Mouse (Mus musculus): ENCODE data around the gene Pctp. TPM values are rescaled to one million over a fixed set of nuclear protein-coding genes. Genes with fewer than 3 reads are reported as not detected.
A peak's percentile ranks its signal among the peaks of the same experiment; 100 is the strongest.

The Pctp gene
- polyA plus RNA-seq, 1 experiment from 2014 or later = 1.9 TPM

DNA sequence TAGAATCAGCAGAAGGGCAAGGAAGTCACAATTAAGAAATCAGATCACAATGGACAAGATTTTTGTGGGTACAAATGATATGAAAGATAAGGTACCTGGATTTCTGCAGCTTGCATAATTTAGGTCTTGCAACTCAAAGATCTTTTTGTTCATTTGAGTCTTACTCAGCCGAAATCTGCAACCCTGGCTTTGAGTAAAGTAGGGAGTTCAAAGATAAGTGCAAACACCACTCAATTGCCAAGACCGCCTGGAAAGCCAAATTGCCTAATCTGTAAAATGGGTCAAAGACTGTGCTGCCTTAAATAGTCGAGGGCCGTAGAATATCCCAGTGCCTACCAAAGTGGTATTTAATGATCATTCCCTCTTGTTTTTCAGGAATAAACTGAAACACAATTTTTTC, 692 bp upstream of the Pctp start:
- H3K4me1 ChIP-seq (replicated peaks) = peaks cover 11% of the 10 kb centered on the region
- H3K36me3 ChIP-seq = no peaks in the 10 kb centered on the region
- no peak for ATAC-seq (ENCODE audit: low FRiP score)
- H3K27ac ChIP-seq = no peak overlapping the region
- WGBS = 94% methylated on average over 4 of the region's 4 CpGs
- H3K27me3 ChIP-seq = peaks cover 13% of the 10 kb centered on the region; the same call in 1 of the 2 replicates
- no peaks in the 10 kb centered on the region for H3K9me3 ChIP-seq
- H3K4me3 ChIP-seq = no peak overlapping the region
- H3K9ac ChIP-seq = no peak overlapping the region
- H3K4me2 ChIP-seq = no peak overlapping the region

DNA sequence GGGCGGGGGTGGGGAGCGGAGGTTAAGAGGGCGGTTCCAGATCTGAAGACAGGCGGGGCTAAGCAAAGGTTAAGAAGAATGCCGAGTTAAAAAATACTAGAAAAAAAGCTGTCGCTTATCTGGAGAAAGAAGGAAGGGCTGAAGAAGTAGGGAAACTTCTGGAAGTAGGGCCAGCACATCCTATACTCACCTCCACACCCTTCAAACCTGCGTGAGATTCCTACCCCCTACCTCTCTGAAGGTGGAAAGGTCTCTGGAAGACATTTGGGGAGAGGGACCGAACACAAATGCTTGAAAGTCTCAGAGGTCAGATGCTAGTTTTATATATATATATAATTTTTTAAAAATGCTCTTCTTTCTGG, 274 bp upstream of the Pctp start:
- H3K36me3 ChIP-seq = no peaks in the 10 kb centered on the region
- H3K27me3 ChIP-seq = peaks cover 13% of the 10 kb centered on the region; the same call in 1 of the 2 replicates
- no peak overlapping the region for H3K27ac ChIP-seq
- peak overlapping the region; percentile 68 for H3K9ac ChIP-seq
- peaks cover 11% of the 10 kb centered on the region for H3K4me1 ChIP-seq (replicated peaks)
- 13% methylated on average over 8 of the region's 8 CpGs for WGBS
- no peaks in the 10 kb centered on the region for H3K9me3 ChIP-seq
- H3K4me3 ChIP-seq = peak overlapping the region; percentile 48
- 0 out of 2 replicates have a peak, but pooled peaks have one; percentile 17 for ATAC-seq (ENCODE audit: low FRiP score)
- peak overlapping the region; percentile 73 for H3K4me2 ChIP-seq

DNA sequence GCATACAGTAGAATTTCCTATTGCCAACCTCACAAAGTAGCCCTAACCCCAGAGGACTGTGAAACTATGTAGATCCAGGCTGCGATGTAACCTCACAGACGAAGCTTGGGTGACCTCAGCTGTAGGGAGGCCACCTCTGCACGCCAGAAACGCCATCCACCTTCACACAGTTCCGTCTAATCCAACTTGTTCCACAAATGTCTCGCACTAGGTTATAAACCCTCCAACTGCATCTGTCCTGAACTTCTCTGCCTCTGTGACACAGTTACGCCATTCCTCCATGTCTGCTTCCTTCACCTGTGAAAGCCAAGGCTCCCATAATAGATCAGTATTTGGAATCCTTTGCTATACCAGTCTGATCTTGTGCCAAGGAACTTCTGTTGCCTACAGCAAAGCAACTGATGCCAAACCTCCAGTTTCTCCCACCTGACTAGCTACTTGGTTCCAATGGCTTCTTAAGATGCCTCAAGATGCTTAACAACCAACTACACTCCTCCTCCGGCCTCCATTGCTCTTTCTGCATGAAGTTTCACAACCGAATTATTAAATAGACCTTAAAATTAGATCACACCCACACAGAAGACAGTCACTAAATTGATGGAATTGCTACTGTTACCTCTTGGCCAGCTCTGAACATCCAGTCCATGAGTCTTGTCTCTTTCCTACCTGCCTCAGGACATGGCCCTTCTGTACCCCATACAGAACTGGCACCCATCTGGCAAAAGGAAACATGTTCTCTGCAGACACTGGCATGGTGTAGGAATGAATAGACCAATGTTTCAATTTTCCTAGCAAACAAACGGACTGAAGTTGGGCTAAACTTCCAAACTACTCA, 1.1 kb downstream of the Pctp start:
- peaks cover 13% of the 10 kb centered on the region; the same call in 1 of the 2 replicates for H3K27me3 ChIP-seq
- H3K9ac ChIP-seq = no peak overlapping the region
- peak overlapping the region; percentile 73; the same call in 1 of the 2 replicates for H3K4me2 ChIP-seq
- no peak for ATAC-seq (ENCODE audit: low FRiP score)
- no peaks in the 10 kb centered on the region for H3K9me3 ChIP-seq
- no peak overlapping the region for H3K4me3 ChIP-seq
- 90% methylated on average over 10 of the region's 10 CpGs for WGBS
- no peak overlapping the region for H3K27ac ChIP-seq
- H3K4me1 ChIP-seq (replicated peaks) = peaks cover 11% of the 10 kb centered on the region
- no peaks in the 10 kb centered on the region for H3K36me3 ChIP-seq

DNA sequence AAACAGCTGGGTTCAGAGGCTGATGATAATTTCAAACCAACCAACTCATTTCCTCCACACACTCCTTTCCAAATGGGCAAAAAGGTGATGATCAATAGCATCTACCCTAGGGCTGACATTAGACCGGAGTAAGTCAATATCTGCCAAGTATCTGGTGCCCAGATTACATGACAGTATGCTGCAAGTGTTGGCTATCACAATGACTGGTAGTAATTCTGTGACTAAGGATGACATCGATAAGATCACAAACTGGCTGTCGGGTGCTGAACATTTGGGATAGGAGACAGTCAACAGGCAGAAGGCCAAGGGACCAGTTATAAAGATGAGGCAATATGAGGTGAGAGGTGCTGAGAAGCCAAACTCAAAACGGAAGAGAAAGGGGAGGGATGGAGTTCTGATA, 2.0 kb downstream of the Pctp start:
- 91% methylated on average over 4 of the region's 4 CpGs for WGBS
- ATAC-seq (ENCODE audit: low FRiP score) = no peak
- H3K9ac ChIP-seq = no peak overlapping the region

DNA sequence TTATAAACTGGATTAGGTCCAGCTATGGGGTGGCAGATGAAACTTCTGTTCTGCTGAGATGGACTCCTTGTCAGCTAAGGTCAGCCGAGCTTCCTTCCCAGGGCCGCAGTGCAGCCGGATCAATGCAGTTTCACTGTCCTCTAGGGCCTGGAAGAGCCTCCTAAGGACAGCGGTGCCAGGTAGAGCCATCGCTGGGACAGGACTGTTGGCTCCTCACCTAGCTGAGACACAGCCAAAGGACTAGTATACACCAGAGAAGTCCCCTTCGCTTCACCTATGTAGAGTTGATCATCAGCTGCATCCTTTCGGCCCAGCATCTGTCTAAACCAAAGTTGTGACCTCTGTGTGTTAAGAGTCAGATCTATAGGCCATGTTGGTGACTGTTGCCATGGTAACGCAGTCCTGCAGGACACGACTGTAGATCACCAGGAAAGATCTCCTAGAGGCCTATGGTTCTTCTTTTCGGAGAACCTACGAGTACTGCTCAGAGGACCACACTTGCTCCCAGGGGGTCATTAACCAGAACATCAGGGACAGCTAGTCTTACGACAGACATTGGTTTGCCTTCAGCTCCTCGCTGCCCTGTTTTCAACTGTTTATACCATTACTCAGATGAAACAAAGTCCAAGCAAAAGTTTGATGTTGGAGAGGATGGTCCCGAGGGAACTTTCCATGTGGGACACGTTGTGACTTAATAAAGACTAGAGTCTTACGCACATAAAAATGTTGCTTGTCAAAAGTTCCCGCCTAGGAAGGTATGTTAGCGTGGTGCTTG, 3.5 kb downstream of the Pctp start:
- Histone ChIP-seq H3K36me3 (no peaks in the 10 kb centered on the region), H3K4me1 (replicated peaks) (peaks cover 16% of the 10 kb centered on the region), H3K27me3 (peaks cover 13% of the 10 kb centered on the region; the same call in 1 of the 2 replicates), H3K4me2 (no peak overlapping the region), H3K9ac (no peak overlapping the region), H3K27ac (no peak overlapping the region), H3K4me3 (no peak overlapping the region), H3K9me3 (no peaks in the 10 kb centered on the region)
- WGBS = 91% methylated on average over 18 of the region's 18 CpGs
- no peak for ATAC-seq (ENCODE audit: low FRiP score)

More for the DNA sequence above, 2.0 kb downstream of the Pctp start:
- Histone ChIP-seq H3K27ac (no peak overlapping the region), H3K9me3 (no peaks in the 10 kb centered on the region), H3K27me3 (peaks cover 13% of the 10 kb centered on the region; the same call in 1 of the 2 replicates), H3K4me1 (replicated peaks) (peaks cover 11% of the 10 kb centered on the region), H3K36me3 (no peaks in the 10 kb centered on the region), H3K4me2 (no peak overlapping the region), H3K4me3 (no peak overlapping the region)

DNA sequence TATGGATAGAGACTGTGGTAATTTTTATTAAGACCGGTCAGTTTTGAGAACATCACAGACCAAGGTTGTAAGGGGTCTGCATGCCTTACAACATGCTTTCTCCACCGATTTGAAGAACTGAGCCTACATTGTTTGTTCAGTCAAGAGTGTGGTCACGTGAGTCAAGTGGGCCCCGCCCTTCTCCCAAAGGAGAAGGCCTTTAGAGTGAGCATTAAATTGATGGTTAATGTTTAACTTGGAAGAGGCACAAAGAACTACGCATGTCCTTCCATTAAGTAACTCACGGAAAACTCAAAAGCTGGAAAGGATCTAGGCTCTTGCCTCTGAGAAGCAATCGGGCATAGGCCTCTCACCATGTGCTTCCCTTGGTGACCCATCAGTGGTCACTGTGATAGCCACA, 5.8 kb downstream of the Pctp start:
- Histone ChIP-seq H3K9ac (no peak overlapping the region), H3K4me1 (replicated peaks) (peaks cover 5% of the 10 kb centered on the region; the same call in 1 of the 2 replicates), H3K27ac (no peak overlapping the region), H3K27me3 (peaks cover 10% of the 10 kb centered on the region; the same call in 1 of the 2 replicates), H3K4me3 (no peak overlapping the region), H3K36me3 (no peaks in the 10 kb centered on the region), H3K9me3 (no peaks in the 10 kb centered on the region), H3K4me2 (no peak overlapping the region)
- 77% methylated on average over 7 of the region's 7 CpGs for WGBS
- ATAC-seq (ENCODE audit: low FRiP score) = no peak

DNA sequence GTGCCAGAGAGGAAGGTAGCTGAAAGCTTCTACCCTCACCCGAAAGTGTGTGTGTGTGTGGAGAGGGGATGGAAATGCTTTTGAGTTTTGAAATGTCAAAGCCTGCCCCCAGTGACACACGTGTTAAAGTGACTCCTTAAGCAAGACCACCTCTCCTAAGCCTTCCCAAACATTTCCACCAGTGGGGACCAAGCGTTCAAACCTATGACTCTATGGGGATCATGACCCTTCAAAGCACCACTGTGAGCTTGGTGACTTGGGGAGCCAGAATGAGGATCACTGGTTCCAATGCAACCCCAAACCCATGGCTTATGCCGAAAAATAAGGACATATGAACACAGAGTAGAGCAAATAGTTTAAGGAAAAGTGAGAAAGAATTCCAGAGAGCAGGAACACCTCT, 6.3 kb downstream of the Pctp start:
- Histone ChIP-seq H3K4me1 (replicated peaks) (peaks cover 5% of the 10 kb centered on the region; the same call in 1 of the 2 replicates), H3K4me2 (no peak overlapping the region), H3K36me3 (no peaks in the 10 kb centered on the region), H3K9me3 (no peaks in the 10 kb centered on the region), H3K27me3 (peaks cover 7% of the 10 kb centered on the region; the same call in 1 of the 2 replicates), H3K4me3 (no peak overlapping the region), H3K27ac (no peak overlapping the region), H3K9ac (no peak overlapping the region)
- no peak for ATAC-seq (ENCODE audit: low FRiP score)
- WGBS = 86% methylated on average over 4 of the region's 4 CpGs

DNA sequence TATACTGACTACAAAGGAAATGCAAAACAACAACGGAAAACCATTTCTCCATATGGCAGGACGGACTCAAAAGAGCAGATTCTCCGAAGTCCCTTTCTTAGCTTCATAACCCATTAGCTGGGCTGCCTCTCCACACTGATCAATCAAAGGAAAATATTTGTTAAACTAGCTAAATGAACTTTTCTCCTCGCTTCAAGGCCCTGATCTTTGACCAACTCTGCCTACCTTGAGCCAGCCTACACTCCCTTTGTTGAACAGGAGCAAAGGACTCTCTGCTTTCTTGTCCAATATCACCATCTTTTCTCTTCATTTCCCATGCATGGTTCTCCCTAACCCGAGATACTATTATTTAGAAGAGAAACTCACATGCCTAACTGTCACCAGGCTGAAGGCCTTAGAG, 7.1 kb downstream of the Pctp start:
- Histone ChIP-seq H3K9me3 (no peaks in the 10 kb centered on the region), H3K4me3 (no peak overlapping the region), H3K27me3 (no peaks in the 10 kb centered on the region), H3K9ac (no peak overlapping the region), H3K27ac (no peak overlapping the region), H3K4me2 (no peak overlapping the region), H3K36me3 (no peaks in the 10 kb centered on the region), H3K4me1 (replicated peaks) (peaks cover 5% of the 10 kb centered on the region; the same call in 1 of the 2 replicates)
- WGBS = 93% methylated on average over 5 of the region's 5 CpGs
- ATAC-seq (ENCODE audit: low FRiP score) = no peak

DNA sequence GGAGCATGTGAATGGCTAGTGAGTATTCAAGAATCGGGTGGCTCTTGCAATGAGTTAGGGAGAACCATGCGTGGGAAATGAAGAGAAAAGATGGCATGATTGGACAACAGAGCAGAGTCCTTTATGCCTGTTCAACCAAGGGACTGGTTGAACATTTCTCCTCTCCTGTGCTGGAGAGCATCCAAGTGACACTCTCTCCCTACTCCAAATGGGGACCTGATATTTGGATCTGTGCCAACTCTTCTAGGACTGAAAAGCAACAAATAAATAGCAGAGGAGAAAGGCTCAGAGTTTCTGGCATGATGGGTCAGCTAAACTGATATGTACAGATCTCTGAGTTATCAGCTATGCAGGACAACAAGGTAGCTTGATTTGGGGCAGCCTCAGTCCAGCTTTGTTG, 8.0 kb downstream of the Pctp start:
- Histone ChIP-seq H3K4me3 (no peak overlapping the region), H3K4me2 (no peak overlapping the region), H3K27me3 (no peaks in the 10 kb centered on the region), H3K27ac (no peak overlapping the region), H3K4me1 (replicated peaks) (peaks cover 5% of the 10 kb centered on the region; the same call in 1 of the 2 replicates), H3K9ac (no peak overlapping the region), H3K36me3 (no peaks in the 10 kb centered on the region), H3K9me3 (no peaks in the 10 kb centered on the region)
- 87% methylated on average over 2 of the region's 2 CpGs for WGBS
- ATAC-seq (ENCODE audit: low FRiP score) = no peak

DNA sequence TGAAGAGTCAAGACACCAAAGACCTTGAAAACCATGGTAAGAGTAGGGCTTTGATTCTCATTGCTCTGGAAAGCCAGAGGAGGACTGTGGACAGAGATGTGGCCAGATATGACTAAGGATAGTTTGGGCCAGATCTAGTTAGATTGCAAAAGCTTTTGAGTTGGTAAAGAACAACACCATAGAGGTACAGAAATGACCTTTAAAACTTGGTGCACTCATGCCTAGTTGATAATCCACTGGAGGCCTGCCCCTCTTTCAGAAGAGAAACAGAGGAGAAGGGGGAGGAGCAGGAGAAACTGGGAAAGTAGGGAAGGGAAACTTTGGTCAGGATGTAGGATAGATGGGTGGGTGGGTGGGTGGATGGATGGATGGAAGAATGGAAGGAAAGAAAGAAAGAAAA, 11.0 kb downstream of the Pctp start:
- Histone ChIP-seq H3K27me3 (0 out of 2 replicates have a peak, but pooled peaks cover 2% of the 10 kb centered on the region), H3K9ac (no peak overlapping the region), H3K27ac (no peak overlapping the region), H3K9me3 (no peaks in the 10 kb centered on the region), H3K4me2 (no peak overlapping the region), H3K4me3 (no peak overlapping the region), H3K4me1 (replicated peaks) (peaks cover 5% of the 10 kb centered on the region; the same call in 1 of the 2 replicates), H3K36me3 (no peaks in the 10 kb centered on the region)
- ATAC-seq (ENCODE audit: low FRiP score) = no peak

DNA sequence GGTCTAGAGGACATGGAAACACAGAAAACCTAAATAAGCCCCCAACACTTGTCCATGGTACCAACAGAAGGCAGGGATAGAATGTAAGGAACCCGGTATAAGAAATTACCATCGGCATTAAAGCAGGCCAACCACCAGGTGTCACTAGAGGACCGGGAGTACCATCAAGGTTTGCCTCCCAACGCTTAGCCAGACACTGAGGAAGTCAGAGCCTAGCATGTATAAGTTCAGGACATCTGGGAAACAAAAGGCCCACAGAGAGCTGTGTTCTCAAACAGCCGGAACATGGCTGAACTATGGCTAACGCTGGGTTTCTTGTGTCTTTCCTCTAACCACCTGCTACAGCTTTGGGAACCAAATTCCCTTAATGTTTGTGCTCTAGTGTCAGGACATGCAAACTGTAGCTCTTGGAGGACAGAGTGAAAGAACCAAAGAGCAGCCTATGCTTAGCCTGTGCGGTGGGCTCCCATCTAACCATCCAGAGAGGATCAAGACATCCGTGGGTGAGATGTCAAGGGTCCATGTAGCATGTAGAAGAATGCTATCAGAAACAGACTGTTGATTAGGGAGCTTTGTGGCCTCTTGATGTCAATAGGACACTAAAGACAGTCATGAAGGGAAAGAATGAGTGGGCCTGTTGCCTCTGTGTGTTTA, 13.6 kb downstream of the Pctp start:
- ATAC-seq (ENCODE audit: low FRiP score) = peak; percentile 69; the same call in 1 of the 2 replicates
- Histone ChIP-seq H3K4me1 (replicated peaks) (peaks cover 5% of the 10 kb centered on the region; the same call in 1 of the 2 replicates), H3K9me3 (no peaks in the 10 kb centered on the region), H3K4me2 (no peak overlapping the region), H3K9ac (no peak overlapping the region), H3K27ac (no peak overlapping the region), H3K36me3 (no peaks in the 10 kb centered on the region), H3K27me3 (0 out of 2 replicates have a peak, but pooled peaks cover 2% of the 10 kb centered on the region), H3K4me3 (no peak overlapping the region)
- WGBS = 24% methylated on average over 8 of the region's 8 CpGs

DNA sequence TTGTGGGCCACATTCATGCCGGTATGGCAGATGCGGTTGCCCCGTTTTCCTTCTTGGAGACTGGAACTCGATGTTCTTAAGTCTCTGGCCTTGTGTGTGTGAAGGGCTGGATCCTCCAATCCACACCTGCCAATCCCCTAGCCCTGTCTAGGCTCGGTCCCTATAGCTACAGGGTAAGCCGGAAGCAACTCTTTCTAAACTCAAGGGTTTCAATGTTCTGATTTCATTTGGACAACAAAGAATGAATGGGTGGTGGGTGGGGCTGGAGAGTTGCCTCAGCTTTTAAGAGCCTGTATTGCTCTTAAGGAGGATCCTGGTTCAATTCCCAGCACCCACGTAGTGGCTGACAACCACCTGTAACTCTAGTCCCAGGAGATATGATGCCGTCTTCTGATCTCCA, 16.2 kb downstream of the Pctp start:
- Histone ChIP-seq H3K4me3 (no peak overlapping the region), H3K27me3 (0 out of 2 replicates have a peak, but pooled peaks cover 2% of the 10 kb centered on the region), H3K9me3 (no peaks in the 10 kb centered on the region), H3K4me2 (no peak overlapping the region), H3K9ac (no peak overlapping the region), H3K36me3 (no peaks in the 10 kb centered on the region), H3K27ac (no peak overlapping the region), H3K4me1 (replicated peaks) (peaks cover 5% of the 10 kb centered on the region; the same call in 1 of the 2 replicates)
- 89% methylated on average over 8 of the region's 8 CpGs for WGBS
- no peak for ATAC-seq (ENCODE audit: low FRiP score)

Measured in hindbrain, embryonic 13.5 days (tissue).